Mouse (Mus musculus) lung, embryonic 14.5 days (tissue): Measurements from ENCODE around the gene Cd164. TPM values are rescaled to one million over a fixed set of nuclear protein-coding genes. Genes with fewer than 3 reads are reported as not detected.

Experiments
- ATAC-seq: fragments of 200-750 bp; cut with Nextera tagmentation; 2 replicates; pipeline ENCODE4 v1.8.0; 2017; ENCODE audit warnings: mild to moderate bottlenecking, moderate TSS enrichment, moderate library complexity; ENCODE audit not compliant: insufficient read depth
- DNase-seq: peaks from one replicate; pipeline ENCODE4 v3.0.0-alpha.2; 2015
- H3K27ac ChIP-seq: fragments of 300-500 bp; sonication (generic); 2 replicates; pipeline ENCODE4 v1.5.1; 2014; ENCODE audit warnings: low read depth, mild to moderate bottlenecking, moderate library complexity
- H3K27me3 ChIP-seq: fragments of 300-500 bp; sonication (generic); 2 replicates; pipeline ENCODE4 v1.6.1; 2014; ENCODE audit warnings: low read length, control low read depth; ENCODE audit not compliant: insufficient read depth
- H3K36me3 ChIP-seq: fragments of 300-500 bp; sonication (generic); 2 replicates; pipeline ENCODE4 v1.6.1; 2014; ENCODE audit warnings: control low read depth; ENCODE audit not compliant: insufficient read depth
- H3K4me1 ChIP-seq: fragments of 300-500 bp; sonication (generic); 2 replicates; pipeline ENCODE4 v1.6.1; 2014; ENCODE audit warnings: antibody characterized with exemption, control low read depth; ENCODE audit not compliant: insufficient read depth
- H3K4me2 ChIP-seq: fragments of 300-500 bp; sonication (generic); 2 replicates; pipeline ENCODE4 v1.6.1; 2014; ENCODE audit warnings: mild to moderate bottlenecking
- H3K4me3 ChIP-seq: fragments of 300-500 bp; sonication (generic); 2 replicates; pipeline ENCODE4 v1.5.1; 2014; ENCODE audit warnings: low read depth, low read length
- H3K9ac ChIP-seq: fragments of 300-500 bp; sonication (generic); 2 replicates; pipeline ENCODE4 v1.6.1; 2014
- H3K9me3 ChIP-seq: fragments of 300-500 bp; sonication (generic); 2 replicates; pipeline ENCODE4 v1.6.1; 2016; ENCODE audit warnings: low read depth, low read length, control low read depth
- CTCF ChIP-seq: IDR thresholded peaks from 2 replicates; pipeline ENCODE4 v1.5.1; 2016; ENCODE audit warnings: antibody characterized with exemption, low read depth
- WGBS: fragments of 180-500 bp; shearing (Covaris S2); extraction: QIAGEN DNeasy Blood & Tissue Kit; methylation state at CpG from one replicate; pipeline ENCODE4 v1.1.7; 2014; 5-methylcytosine and 5-hydroxymethylcytosine counted together
- polyA plus RNA-seq: library from polyadenylated mRNA; unstranded; fragments of >200 nt; fragmentation: Nextera tagmentation; extraction: Ambion mirVana; gene quantifications from 2 replicates; pipeline ENCODE4 v1.2.1, GENCODE M21; 2014

The Cd164 gene
- polyA plus RNA-seq, 1 experiment from 2014 or later, result 196 TPM

GRCm38 (mm10) chr10:41519640-41520409 is 611 bp downstream of the Cd164 start:
- DNase-seq, result peak; percentile 72

DNA sequence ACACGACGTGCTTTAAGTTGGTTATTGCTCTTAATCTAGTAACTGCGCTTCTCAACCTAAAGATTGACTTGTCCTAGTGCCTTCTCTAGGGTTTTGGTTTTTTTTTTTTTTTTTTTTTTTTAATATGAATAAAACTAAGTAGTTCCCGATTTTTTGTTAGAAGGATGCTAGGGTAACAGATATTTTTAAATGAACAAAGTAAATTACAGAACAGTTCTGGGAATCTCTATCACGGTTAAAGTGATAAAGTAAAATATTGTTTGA is 1.1 kb downstream of the Cd164 start:
- H3K9me3 ChIP-seq, result no peaks in the 10 kb centered on the region
- ATAC-seq (no peak), DNase-seq (no peak)
- H3K27me3 ChIP-seq, result no peaks in the 10 kb centered on the region
- peaks cover 10% of the 10 kb centered on the region for H3K36me3 ChIP-seq
- TF ChIP-seq CTCF, result no peak
- peak overlapping the region; percentile 88 for H3K4me2 ChIP-seq
- H3K27ac ChIP-seq, result no peak overlapping the region
- H3K4me1 ChIP-seq, result peaks cover 9% of the 10 kb centered on the region; the same call in 1 of the 2 replicates
- H3K4me3 ChIP-seq, result peak overlapping the region; percentile 89
- under 1% methylated on average over 5 of the region's 5 CpGs for WGBS
- H3K9ac ChIP-seq, result peak overlapping the region; percentile 93

More at GRCm38 (mm10) chr10:41519640-41520409, 611 bp downstream of the Cd164 start:
- Histone ChIP-seq H3K9me3 (no peaks in the 10 kb centered on the region), H3K4me2 (peak overlapping the region; percentile 88), H3K4me1 (peaks cover 9% of the 10 kb centered on the region; the same call in 1 of the 2 replicates), H3K9ac (peak overlapping the region; percentile 93), H3K27ac (peak overlapping the region; percentile 95), H3K36me3 (peaks cover 7% of the 10 kb centered on the region; the same call in 1 of the 2 replicates), H3K27me3 (no peaks in the 10 kb centered on the region), H3K4me3 (peak overlapping the region; percentile 89)
- no peak for TF ChIP-seq CTCF
- ATAC-seq, result peak; percentile 66
- WGBS, result under 1% methylated on average over 65 of the region's 65 CpGs

DNA sequence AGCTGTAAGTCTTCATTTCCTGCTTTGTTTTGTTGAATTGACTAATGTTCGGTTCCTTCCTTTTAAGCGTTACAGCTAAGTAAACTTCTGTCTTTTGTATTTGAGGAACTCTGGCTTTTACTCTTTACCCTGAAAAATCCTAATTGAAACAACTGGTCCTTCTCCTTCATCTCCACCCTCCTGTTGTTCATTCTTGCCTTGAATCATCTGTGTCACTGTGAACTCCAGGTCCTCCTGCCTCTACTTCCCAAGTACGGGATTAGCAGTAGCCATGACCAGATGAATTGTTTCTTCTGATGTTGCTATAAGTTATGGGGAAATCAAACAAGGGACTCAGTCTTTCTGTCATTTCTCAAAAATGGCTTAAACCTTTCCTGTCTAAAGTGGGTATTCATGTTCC is 4.2 kb downstream of the Cd164 start:
- no peaks in the 10 kb centered on the region for H3K9me3 ChIP-seq
- H3K27ac ChIP-seq, result no peak overlapping the region
- no peak overlapping the region for H3K4me2 ChIP-seq
- H3K27me3 ChIP-seq, result no peaks in the 10 kb centered on the region
- no peak for DNase-seq
- H3K4me3 ChIP-seq, result no peak overlapping the region
- 48% methylated on average over 3 of the region's 3 CpGs for WGBS
- H3K36me3 ChIP-seq, result peaks cover 31% of the 10 kb centered on the region
- peaks cover 9% of the 10 kb centered on the region; the same call in 1 of the 2 replicates for H3K4me1 ChIP-seq
- no peak overlapping the region for H3K9ac ChIP-seq
- TF ChIP-seq CTCF, result no peak
- ATAC-seq, result no peak

- no peak overlapping the region for H3K27ac ChIP-seq
- peaks cover 8% of the 10 kb centered on the region; the same call in 1 of the 2 replicates for H3K4me1 ChIP-seq
- H3K36me3 ChIP-seq, result peaks cover 52% of the 10 kb centered on the region
- 68% methylated on average over 1 of the region's 1 CpGs for WGBS
- no peaks in the 10 kb centered on the region for H3K27me3 ChIP-seq
- DNase-seq (no peak), ATAC-seq (no peak)
- no peaks in the 10 kb centered on the region for H3K9me3 ChIP-seq
- H3K4me3 ChIP-seq, result no peak overlapping the region
- no peak overlapping the region for H3K9ac ChIP-seq
- H3K4me2 ChIP-seq, result no peak overlapping the region
- TF ChIP-seq CTCF, result no peak
These were observed 6.5 kb downstream of the Cd164 start for GRCm38 (mm10) chr10:41525696-41526095.

DNA sequence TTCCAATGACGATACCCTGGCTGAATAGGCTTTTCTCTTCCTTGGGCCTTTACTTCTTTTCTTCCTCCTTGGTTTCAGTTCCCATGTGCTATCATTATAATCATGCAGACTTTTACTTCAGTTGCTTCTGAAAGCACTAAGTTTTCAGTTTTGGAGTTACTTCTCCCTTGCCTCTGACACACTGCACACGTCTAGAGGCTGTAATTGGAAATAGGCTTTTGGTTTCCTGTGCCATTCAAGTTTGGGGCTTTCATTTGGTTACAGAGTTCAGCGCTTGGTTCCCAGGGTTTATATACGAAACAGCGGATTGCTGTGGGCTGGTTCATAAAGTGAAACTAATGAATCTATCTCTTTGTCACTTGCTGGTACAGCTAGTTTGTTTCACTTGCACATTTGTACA is 10.8 kb downstream of the Cd164 start:
- DNase-seq (no peak), ATAC-seq (no peak)
- no peak overlapping the region for H3K9ac ChIP-seq
- no peak overlapping the region for H3K4me2 ChIP-seq
- peaks cover 78% of the 10 kb centered on the region for H3K36me3 ChIP-seq
- no peaks in the 10 kb centered on the region for H3K4me1 ChIP-seq
- WGBS, result 84% methylated on average over 5 of the region's 5 CpGs
- no peak overlapping the region for H3K27ac ChIP-seq
- H3K4me3 ChIP-seq, result no peak overlapping the region
- H3K9me3 ChIP-seq, result no peaks in the 10 kb centered on the region
- no peaks in the 10 kb centered on the region for H3K27me3 ChIP-seq
- no peak for TF ChIP-seq CTCF

GRCm38 (mm10) chr10:41535991-41536390 is 16.8 kb downstream of the Cd164 start:
- 95% methylated on average over 2 of the region's 2 CpGs for WGBS
- Histone ChIP-seq H3K4me3 (no peak overlapping the region), H3K4me2 (no peak overlapping the region), H3K27me3 (no peaks in the 10 kb centered on the region), H3K9me3 (no peaks in the 10 kb centered on the region), H3K27ac (no peak overlapping the region), H3K4me1 (no peaks in the 10 kb centered on the region), H3K9ac (no peak overlapping the region), H3K36me3 (peaks cover 44% of the 10 kb centered on the region)
- ATAC-seq (no peak), DNase-seq (no peak)
- TF ChIP-seq CTCF, result no peak

GRCm38 (mm10) chr10:41536714-41537113 is 17.5 kb downstream of the Cd164 start:
- 93% methylated on average over 1 of the region's 1 CpGs for WGBS
- H3K9ac ChIP-seq, result no peak overlapping the region
- no peak overlapping the region for H3K4me2 ChIP-seq
- H3K36me3 ChIP-seq, result peaks cover 38% of the 10 kb centered on the region
- no peaks in the 10 kb centered on the region for H3K9me3 ChIP-seq
- ATAC-seq (no peak), DNase-seq (no peak)
- no peak for TF ChIP-seq CTCF
- no peaks in the 10 kb centered on the region for H3K27me3 ChIP-seq
- H3K4me1 ChIP-seq, result no peaks in the 10 kb centered on the region
- H3K27ac ChIP-seq, result no peak overlapping the region
- no peak overlapping the region for H3K4me3 ChIP-seq
